Mouse (Mus musculus): ENCODE results near the gene Naa16.

DNA sequence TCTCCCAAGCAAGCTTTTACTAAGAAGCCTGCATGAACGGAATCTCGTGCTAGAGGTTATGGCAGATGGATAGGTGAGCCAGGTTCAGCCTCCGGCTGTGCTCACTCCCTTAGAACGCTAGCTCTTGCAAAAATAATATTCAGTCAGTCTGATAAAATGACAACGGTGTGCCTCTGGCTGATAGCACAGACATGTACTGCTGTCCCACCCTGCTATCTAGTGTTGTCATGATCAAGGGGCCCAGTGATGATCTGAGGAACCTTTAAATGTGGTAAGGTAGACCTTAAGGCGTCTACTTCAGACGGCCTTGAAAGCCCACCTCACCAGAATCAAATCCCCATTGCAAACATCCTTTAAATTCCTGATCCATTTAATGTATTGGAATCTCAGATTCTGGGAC, 94.4 kb downstream of the Naa16 start:
- no peak for TF ChIP-seq CTCF (IDR thresholded peaks at IDR 0.05; ENCODE audit: extremely low read depth, insufficient read length, insufficient replicate concordance, low read depth, low read length)
- TF ChIP-seq POLR2A (IDR thresholded peaks at IDR 0.05; ENCODE audit: low read depth, low read length) = no peak
